Mouse (Mus musculus) adrenal gland, postnatal 14 days (tissue): ENCODE measurements around the gene H2-M2. TPM values are rescaled to one million over a fixed set of nuclear protein-coding genes. Genes with fewer than 3 reads are reported as not detected.
"Not testable (repeated sequence)": the region's sequence is repeated elsewhere in the genome, so short reads cannot be mapped to it uniquely, and the experiment has no call there.

Source experiments
- DNase-seq: peaks from one replicate; pipeline ENCODE4 v3.0.0; 2021; ENCODE audit warnings: mixed read lengths
- long read RNA-seq, 2 experiments: library from polyadenylated mRNA; stranded (forward); transcript quantifications; one replicate each; pipeline ENCODE4 v2.0.0; 2021
- total RNA-seq: library from RNA; stranded (reverse); gene quantifications from 2 replicates; pipeline ENCODE4 v1.2.3, GENCODE M21; 2021

H2-M2 gene
- total RNA-seq, result 2.0 TPM in 1 of 2 replicates, not detected in the other
- long read RNA-seq, experiment 1, result 0 reads
- long read RNA-seq, experiment 2, result 0 reads

DNA sequence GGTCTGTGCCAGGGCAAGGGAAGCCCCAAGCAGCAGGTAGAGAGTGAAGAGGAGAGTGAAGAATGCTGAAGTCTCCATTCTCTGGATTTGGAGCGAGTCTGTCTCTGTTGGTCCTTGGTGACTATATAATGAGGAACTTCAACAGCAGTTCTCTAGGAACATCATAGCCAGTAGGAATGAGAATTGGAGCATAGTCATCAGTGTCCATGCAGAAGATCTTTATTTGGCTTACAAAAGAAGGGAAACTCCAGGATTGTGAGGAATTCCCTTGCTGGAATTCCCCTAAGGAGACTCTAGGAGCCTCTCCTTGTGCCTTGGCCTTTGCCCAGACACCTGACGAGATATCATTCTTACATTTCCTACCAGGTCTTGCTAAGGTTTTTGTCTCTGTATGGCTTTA lies at the start of gene H2-M2:
TSS of gene H2-M2 (minus strand) at position 101 of the 400 bp plus-strand sequence.
- no peak for DNase-seq

DNA sequence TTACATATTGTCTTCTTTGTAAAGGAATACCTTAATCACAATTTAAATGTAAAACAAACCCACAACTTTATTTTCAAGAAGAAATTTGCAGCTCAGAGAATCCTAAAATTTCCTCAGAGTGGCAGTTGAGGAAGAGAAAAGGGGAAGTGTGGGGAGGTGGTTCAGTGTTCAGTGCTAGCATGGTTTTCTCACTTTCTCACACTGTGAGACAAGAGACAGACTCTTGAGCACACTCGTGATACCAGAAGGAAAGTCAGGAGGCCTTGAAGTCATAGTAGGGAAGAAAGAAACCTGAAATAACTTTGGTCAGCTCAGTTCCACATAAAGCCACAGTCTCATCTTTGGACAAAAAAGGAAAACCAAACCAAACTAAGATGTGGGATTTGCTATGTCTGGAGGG lies 42.1 kb upstream of the H2-M2 start:
- DNase-seq, result not testable (repeated sequence)

DNA sequence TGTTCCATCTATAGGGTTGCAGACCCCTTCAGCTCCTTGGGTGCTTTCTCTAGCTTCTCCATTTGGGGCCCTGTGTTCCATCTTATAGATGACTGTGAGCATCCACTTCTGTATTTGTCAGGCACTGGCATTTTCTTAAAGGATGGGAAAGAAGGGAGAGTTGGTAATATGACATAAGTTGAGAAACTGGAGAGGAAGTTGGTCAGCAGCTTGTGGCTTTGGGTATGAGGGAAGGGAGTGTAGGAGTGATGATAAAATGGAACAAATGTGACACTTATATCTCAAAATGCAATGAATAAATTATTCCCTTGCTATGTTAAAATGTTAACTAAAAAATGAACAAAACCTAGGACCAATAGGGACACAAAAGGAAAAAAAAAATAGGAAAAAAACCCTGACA lies 41.3 kb upstream of the H2-M2 start:
- not testable (repeated sequence) for DNase-seq

DNA sequence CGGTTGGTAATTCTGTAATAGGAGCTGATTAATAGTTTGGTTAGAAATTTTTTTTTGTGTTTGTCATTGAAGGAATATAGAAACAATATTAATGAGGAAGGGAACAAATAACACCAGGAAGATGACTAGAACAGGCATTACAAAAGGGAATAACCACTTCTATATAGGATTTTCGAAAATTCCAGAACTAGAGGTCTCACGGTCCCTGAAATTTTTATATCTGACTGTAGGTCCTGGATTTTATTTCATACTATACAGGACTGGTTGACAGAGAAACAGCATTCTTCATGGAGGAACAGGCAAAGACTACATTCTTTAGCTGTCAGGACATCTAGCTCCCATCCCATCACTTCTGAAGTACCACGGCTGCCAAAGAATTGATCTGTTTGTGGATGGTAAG lies 24.4 kb upstream of the H2-M2 start, which contains the start of gene Olfr111:
TSS of gene Olfr111 (plus strand) at position 301 of the 400 bp plus-strand sequence.
- DNase-seq, result no peak

DNA sequence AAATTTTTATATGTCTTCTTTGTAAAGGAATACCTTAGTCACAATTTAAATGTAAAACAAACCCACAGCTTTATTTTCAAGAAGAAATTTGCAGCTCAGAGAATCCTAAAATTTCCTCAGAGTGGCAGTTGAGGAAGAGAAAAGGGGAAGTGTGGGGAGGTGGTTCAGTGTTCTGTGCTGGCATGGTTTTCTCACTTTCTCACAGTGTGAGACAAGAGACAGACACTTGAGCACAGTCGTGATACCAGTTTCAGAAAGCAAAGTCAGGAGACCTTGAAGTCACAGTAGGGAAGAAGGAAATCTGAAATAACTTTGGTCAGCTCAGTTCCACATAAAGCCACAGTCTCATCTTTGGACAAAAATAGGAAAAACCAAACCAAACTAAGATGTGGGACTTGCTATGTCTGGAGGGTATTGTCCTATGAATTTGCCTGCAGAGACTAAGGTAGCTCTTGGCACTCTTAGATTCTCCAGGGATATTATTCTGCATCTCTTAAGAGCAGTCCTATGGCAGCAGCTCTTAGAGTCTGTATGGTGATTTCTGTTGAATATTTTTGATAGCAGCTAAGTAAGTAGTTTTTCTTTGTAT lies 8.7 kb upstream of the H2-M2 start, which contains the start of gene Olfr110:
TSS of gene Olfr110 (plus strand) at position 539 of the 589 bp plus-strand sequence.
- no peak for DNase-seq

DNA sequence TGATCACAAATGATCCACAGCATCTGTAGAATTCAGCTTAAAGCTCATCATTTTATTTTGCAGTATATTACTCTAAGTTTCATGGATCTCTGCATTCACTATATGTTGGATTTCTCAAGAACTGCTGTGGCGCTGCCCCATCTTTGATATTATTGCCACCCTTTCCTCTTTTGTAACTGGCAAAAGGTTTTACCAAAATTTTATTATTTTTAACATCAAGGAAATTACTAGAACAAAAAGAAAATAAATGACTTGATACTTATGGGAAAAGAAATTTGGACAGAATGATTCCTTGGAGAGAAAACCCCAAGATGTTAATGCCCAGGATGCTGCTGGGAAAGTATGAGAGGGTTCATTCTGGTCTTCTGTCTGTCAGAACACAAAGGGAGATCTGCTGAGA lies 24.7 kb downstream of the H2-M2 start, which contains the start of gene Olfr109:
TSS of gene Olfr109 (plus strand) at position 301 of the 400 bp plus-strand sequence.
- DNase-seq, result no peak

DNA sequence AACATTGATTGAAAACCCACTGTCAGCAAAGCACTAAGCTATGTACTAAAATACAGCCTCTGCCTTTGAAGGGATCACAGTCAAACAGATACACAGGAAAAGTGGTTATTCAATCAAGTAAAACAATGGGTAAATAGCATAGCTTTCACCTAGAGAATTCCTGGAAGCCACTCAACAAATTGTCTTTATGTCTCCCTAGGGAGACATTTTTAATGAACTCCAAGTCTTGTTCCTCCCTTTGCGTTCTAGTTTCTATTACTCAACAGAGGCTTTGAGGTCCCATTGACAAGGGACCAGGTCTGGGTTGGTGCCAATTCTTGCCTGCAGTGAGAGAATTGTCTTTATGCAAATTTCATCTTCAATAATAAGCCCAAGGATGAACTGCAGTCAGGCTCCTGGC lies 38.2 kb downstream of the H2-M2 start, which contains the start of gene Olfr108:
TSS of gene Olfr108 (plus strand) at position 301 of the 400 bp plus-strand sequence.
- DNase-seq, result no peak

Other genes starting within 250 kb of the H2-M2 start
- gene Olfr97, start 246.2 kb downstream of the H2-M2 start, total RNA-seq, result not detected in 2 replicates
- not detected in 2 replicates for gene Olfr98, start 219.8 kb downstream of the H2-M2 start, total RNA-seq
- gene H2-M3, start 213.3 kb downstream of the H2-M2 start, total RNA-seq, result 3.3 and 5.9 TPM in 2 replicates
- not detected in 2 replicates for gene Olfr99, start 200.1 kb downstream of the H2-M2 start, total RNA-seq
- not detected in 2 replicates for gene Olfr101, start 179.2 kb downstream of the H2-M2 start, total RNA-seq
- gene Olfr102, start 166.5 kb downstream of the H2-M2 start, total RNA-seq, result not detected in 2 replicates
- not detected in 2 replicates for gene Olfr103, start 143.9 kb downstream of the H2-M2 start, total RNA-seq
- gene Olfr104-ps, start 124.0 kb downstream of the H2-M2 start, total RNA-seq, result not detected in 2 replicates
- gene Olfr105-ps, start 104.5 kb downstream of the H2-M2 start, total RNA-seq, result not detected in 2 replicates
- gene Olfr106-ps, start 93.2 kb downstream of the H2-M2 start, total RNA-seq, result not detected in 2 replicates
- not detected in 2 replicates for gene Olfr107, start 84.3 kb downstream of the H2-M2 start, total RNA-seq
- not detected in 2 replicates for gene Olfr108, start 38.1 kb downstream of the H2-M2 start, total RNA-seq
- not detected in 2 replicates for gene Olfr109, start 24.6 kb downstream of the H2-M2 start, total RNA-seq
- gene Olfr110, start 8.9 kb upstream of the H2-M2 start, total RNA-seq, result not detected in 2 replicates
- not detected in 2 replicates for gene Olfr111, start 24.5 kb upstream of the H2-M2 start, total RNA-seq
- not detected in 2 replicates for gene Olfr112, start 85.9 kb upstream of the H2-M2 start, total RNA-seq
- gene Olfr113, start 94.1 kb upstream of the H2-M2 start, total RNA-seq, result not detected in 2 replicates
- gene Olfr114, start 109.2 kb upstream of the H2-M2 start, total RNA-seq, result not detected in 2 replicates
- gene Olfr115, start 143.6 kb upstream of the H2-M2 start, total RNA-seq, result not detected in 2 replicates
- gene Olfr116, start 143.6 kb upstream of the H2-M2 start, total RNA-seq, result not detected in 2 replicates
- gene Olfr117, start 180.2 kb upstream of the H2-M2 start, total RNA-seq, result not detected in 2 replicates
- gene Olfr118, start 183.4 kb upstream of the H2-M2 start, total RNA-seq, result not detected in 2 replicates
- gene Olfr119, start 213.0 kb upstream of the H2-M2 start, total RNA-seq, result not detected in 2 replicates
- not detected in 2 replicates for gene Olfr120, start 238.3 kb upstream of the H2-M2 start, total RNA-seq